Mouse (Mus musculus): ENCODE measurements around the gene Clip2. TPM values are rescaled to one million over a fixed set of nuclear protein-coding genes. Genes with fewer than 3 reads are reported as not detected.

Clip2 gene
- total and polyA plus RNA-seq, 2 experiments from 2014 or later = 13.1 to 153 TPM

DNA sequence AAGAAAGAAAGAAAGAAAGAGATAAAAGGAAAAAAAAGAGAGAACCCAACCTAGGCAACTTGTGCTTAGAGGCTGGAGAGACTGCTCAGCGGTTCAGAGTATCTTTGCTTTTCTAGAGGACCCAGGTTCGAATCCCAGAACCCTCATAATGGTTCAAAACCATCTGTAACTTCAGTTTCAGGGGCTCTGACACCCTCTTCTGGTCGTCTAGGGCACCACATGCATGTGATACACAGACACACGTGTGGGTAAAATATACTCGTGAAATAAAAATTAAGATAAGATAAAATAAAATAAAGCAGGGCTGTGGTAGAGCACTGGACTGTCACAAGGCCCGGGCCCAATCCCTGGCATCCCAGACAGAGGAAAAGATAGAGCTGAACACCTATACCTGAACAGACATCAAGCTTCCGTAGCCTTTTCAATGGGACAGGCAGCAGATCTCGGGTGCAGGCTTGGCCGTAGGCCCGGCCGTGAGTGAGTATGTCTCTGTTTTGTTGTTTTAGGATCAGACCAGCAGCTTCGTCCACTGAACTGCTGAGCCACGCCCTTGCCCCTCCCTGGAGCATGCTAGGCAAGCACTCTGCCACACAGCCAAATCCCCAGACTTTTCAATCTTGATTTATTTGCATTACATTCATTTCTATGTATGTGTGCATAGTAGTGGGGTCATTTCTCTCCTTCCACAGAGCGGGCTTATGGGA is 24.4 kb upstream of the Clip2 start:
- Histone ChIP-seq H3K9me3 (ENCODE audit: low read length) (no peaks in the 10 kb centered on the region), H3K4me3 (ENCODE audit: low read depth, low read length) (no peak overlapping the region), H3K36me3 (ENCODE audit: insufficient read depth, low read length) (no peaks in the 10 kb centered on the region), H3K4me2 (ENCODE audit: low read depth, low read length, poor library complexity, severe bottlenecking) (no peak overlapping the region), H3K4me1 (ENCODE audit: insufficient read depth, low read length) (0 out of 2 replicates have a peak, but pooled peaks cover 3% of the 10 kb centered on the region), H3K9ac (replicated peaks; ENCODE audit: low read length, poor library complexity, severe bottlenecking) (no peak overlapping the region), H3K27ac (ENCODE audit: low read depth, low read length) (no peak overlapping the region), H3K27me3 (ENCODE audit: insufficient read depth, low read length) (no peaks in the 10 kb centered on the region)
- ATAC-seq (ENCODE audit: low FRiP score) = no peak
- 80% methylated on average over 14 of the region's 14 CpGs for WGBS
- no peak for DNase-seq (ENCODE audit: low spot score)
- peak; percentile 32 for TF ChIP-seq CTCF (IDR thresholded peaks at IDR 0.05)

DNA sequence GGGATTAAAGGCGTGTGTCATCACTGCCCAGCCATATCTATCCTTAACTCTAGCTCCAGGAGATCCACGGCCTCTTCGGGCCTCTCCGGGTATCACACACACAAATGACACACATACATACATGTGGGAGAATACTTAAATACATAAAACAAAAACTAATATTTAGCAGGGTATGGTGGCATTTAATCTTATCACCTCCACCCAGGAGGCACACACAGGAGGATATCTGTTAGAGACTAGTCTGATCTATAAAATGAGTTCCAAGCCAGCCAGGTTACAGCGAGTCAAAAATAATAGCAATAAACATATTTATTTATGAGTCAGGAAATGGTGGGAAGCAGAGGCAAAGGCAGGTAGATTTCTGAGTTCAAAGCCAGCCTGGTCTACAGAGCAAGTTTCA is 23.6 kb upstream of the Clip2 start:
- Histone ChIP-seq H3K4me3 (ENCODE audit: low read depth, low read length) (no peak overlapping the region), H3K4me2 (ENCODE audit: low read depth, low read length, poor library complexity, severe bottlenecking) (no peak overlapping the region), H3K9ac (replicated peaks; ENCODE audit: low read length, poor library complexity, severe bottlenecking) (no peak overlapping the region), H3K27me3 (ENCODE audit: insufficient read depth, low read length) (no peaks in the 10 kb centered on the region), H3K27ac (ENCODE audit: low read depth, low read length) (no peak overlapping the region), H3K9me3 (ENCODE audit: low read length) (no peaks in the 10 kb centered on the region), H3K4me1 (ENCODE audit: insufficient read depth, low read length) (0 out of 2 replicates have a peak, but pooled peaks cover 3% of the 10 kb centered on the region), H3K36me3 (ENCODE audit: insufficient read depth, low read length) (no peaks in the 10 kb centered on the region)
- no peak for TF ChIP-seq CTCF (IDR thresholded peaks at IDR 0.05)
- DNase-seq (ENCODE audit: low spot score) (no peak), ATAC-seq (ENCODE audit: low FRiP score) (no peak)
- 94% methylated on average over 5 of the region's 5 CpGs for WGBS

DNA sequence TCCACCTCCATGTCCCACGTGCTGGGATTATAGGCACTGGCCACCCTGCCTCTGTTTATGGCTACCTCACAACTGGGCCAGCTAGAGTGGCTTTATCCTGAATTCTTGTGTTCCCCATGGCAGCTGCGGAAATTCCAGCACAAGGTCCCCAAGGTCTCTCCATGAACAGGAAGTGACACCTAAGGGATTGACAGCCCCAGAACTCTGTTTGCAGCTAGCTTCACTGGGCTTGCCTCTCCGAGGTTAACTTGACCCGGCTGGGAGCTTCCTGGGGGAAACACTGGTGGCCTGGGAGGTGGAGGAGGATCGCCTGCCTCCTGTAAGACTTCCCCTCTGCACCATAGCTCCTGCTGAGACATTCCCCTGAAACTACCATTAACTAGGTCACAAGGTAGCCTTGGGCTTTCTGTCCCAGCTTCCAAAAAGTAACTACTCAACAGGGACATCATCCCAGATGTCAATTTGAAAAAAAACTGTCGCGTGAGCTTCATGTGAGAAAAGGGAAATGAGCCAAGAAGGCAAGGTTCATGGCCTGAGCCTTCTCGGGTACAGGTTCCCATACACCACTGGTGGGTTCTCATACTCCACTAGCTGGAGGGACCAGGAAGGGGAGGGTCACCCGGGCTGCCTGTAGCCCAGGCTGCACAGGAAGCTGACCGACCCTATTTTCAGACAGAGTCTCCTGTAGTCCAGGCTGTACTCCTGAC is 20.4 kb upstream of the Clip2 start:
- Histone ChIP-seq H3K4me1 (ENCODE audit: insufficient read depth, low read length) (0 out of 2 replicates have a peak, but pooled peaks cover 3% of the 10 kb centered on the region), H3K4me3 (ENCODE audit: low read depth, low read length) (peak overlapping the region; percentile 48), H3K27ac (ENCODE audit: low read depth, low read length) (no peak overlapping the region), H3K9me3 (ENCODE audit: low read length) (no peaks in the 10 kb centered on the region), H3K4me2 (ENCODE audit: low read depth, low read length, poor library complexity, severe bottlenecking) (peak overlapping the region; percentile 90), H3K9ac (replicated peaks; ENCODE audit: low read length, poor library complexity, severe bottlenecking) (no peak overlapping the region), H3K27me3 (ENCODE audit: insufficient read depth, low read length) (no peaks in the 10 kb centered on the region), H3K36me3 (ENCODE audit: insufficient read depth, low read length) (no peaks in the 10 kb centered on the region)
- 48% methylated on average over 10 of the region's 10 CpGs for WGBS
- no peak for TF ChIP-seq CTCF (IDR thresholded peaks at IDR 0.05)
- no peak for DNase-seq (ENCODE audit: low spot score)
- ATAC-seq (ENCODE audit: low FRiP score) = no peak

DNA sequence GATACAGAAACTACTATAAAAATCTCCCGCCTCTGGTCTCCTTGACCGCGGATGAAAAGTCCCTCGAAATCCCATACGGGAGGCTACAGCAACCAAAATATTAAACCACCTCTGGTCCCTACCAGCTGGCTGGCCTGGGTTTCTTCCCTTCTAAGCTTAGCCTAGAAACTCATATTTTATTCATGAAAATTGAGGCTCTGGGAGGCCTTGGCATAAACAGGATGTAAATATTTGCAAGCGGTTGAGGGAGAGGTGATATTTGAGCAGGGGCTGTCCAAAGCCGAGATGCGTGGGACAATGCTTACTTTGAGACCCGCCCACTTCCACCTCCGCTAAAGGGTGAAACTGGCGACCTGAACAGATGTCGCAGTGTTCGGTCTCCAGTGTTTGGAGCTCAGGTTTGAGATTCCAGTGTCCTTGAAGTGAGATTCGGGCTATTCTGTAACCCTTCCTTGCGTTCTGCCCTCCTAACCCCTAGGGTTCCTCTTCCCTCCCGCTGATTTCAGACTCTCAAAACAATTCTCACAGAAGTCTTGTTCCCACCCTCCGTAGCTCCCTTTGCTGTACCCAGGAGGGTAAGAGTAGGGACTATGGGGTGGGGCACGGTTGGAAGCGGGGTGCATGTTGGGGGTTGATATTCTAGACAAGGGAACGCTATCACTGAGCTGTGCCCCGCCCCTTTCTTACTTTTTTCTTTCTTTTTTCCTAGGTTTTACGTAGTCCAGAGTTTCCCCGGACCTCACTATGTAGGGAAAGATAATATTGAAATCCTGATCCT is 19.7 kb upstream of the Clip2 start:
- H3K4me1 ChIP-seq (ENCODE audit: insufficient read depth, low read length) = 0 out of 2 replicates have a peak, but pooled peaks cover 3% of the 10 kb centered on the region
- peak; percentile 87 for DNase-seq (ENCODE audit: low spot score)
- peak; percentile 63 for ATAC-seq (ENCODE audit: low FRiP score)
- no peaks in the 10 kb centered on the region for H3K27me3 ChIP-seq (ENCODE audit: insufficient read depth, low read length)
- H3K9me3 ChIP-seq (ENCODE audit: low read length) = no peaks in the 10 kb centered on the region
- peak overlapping the region; percentile 48 for H3K4me3 ChIP-seq (ENCODE audit: low read depth, low read length)
- 0 out of 2 replicates have a peak overlapping the region, but pooled peaks have one; percentile 57 for H3K27ac ChIP-seq (ENCODE audit: low read depth, low read length)
- no peaks in the 10 kb centered on the region for H3K36me3 ChIP-seq (ENCODE audit: insufficient read depth, low read length)
- H3K9ac ChIP-seq (replicated peaks; ENCODE audit: low read length, poor library complexity, severe bottlenecking) = peak overlapping the region; percentile 47
- H3K4me2 ChIP-seq (ENCODE audit: low read depth, low read length, poor library complexity, severe bottlenecking) = peak overlapping the region; percentile 90
- no peak for TF ChIP-seq CTCF (IDR thresholded peaks at IDR 0.05)
- WGBS = 1% methylated on average over 23 of the region's 23 CpGs

GRCm38 (mm10) chr5:134568964-134569491 is 16.8 kb upstream of the Clip2 start:
- Histone ChIP-seq H3K4me2 (ENCODE audit: low read depth, low read length, poor library complexity, severe bottlenecking) (no peak overlapping the region), H3K9me3 (ENCODE audit: low read length) (no peaks in the 10 kb centered on the region), H3K4me1 (ENCODE audit: insufficient read depth, low read length) (0 out of 2 replicates have a peak, but pooled peaks cover 3% of the 10 kb centered on the region), H3K9ac (replicated peaks; ENCODE audit: low read length, poor library complexity, severe bottlenecking) (no peak overlapping the region), H3K27me3 (ENCODE audit: insufficient read depth, low read length) (no peaks in the 10 kb centered on the region), H3K36me3 (ENCODE audit: insufficient read depth, low read length) (no peaks in the 10 kb centered on the region), H3K27ac (ENCODE audit: low read depth, low read length) (no peak overlapping the region), H3K4me3 (ENCODE audit: low read depth, low read length) (no peak overlapping the region)
- TF ChIP-seq CTCF (IDR thresholded peaks at IDR 0.05) = no peak
- no peak for ATAC-seq (ENCODE audit: low FRiP score)
- no peak for DNase-seq (ENCODE audit: low spot score)
- 58% methylated on average over 8 of the region's 8 CpGs for WGBS

Data from midbrain, postnatal 0 days (tissue).